Mouse (Mus musculus) forebrain, embryonic 10.5 days (tissue): ENCODE results near the gene Slc38a10. TPM values are rescaled to one million over a fixed set of nuclear protein-coding genes. Genes with fewer than 3 reads are reported as not detected.

Experiments used
- DNase-seq: peaks from one replicate; pipeline ENCODE4 v3.0.0-alpha.2; 2017; ENCODE audit warnings: low spot score; ENCODE audit errors: extremely low spot score
- H3K27ac ChIP-seq: fragments of 300-500 bp; sonication (generic); 2 replicates; pipeline ENCODE4 v1.5.1; 2016; ENCODE audit warnings: mild to moderate bottlenecking
- H3K27me3 ChIP-seq: fragments of 300-500 bp; sonication (generic); 2 replicates; pipeline ENCODE4 v1.6.1; 2016; ENCODE audit warnings: mild to moderate bottlenecking; ENCODE audit not compliant: poor library complexity, severe bottlenecking
- H3K36me3 ChIP-seq: fragments of 300-500 bp; sonication (generic); replicated peaks from 2 replicates; pipeline ENCODE4 v1.6.1; 2016; ENCODE audit warnings: mild to moderate bottlenecking, moderate library complexity
- H3K4me1 ChIP-seq: fragments of 300-500 bp; sonication (generic); 2 replicates; pipeline ENCODE4 v1.6.1; 2016
- H3K4me3 ChIP-seq: fragments of 300-500 bp; sonication (generic); 2 replicates; pipeline ENCODE4 v1.5.1; 2016; ENCODE audit warnings: mild to moderate bottlenecking, moderate library complexity
- H3K9me3 ChIP-seq: fragments of 300-500 bp; sonication (generic); 2 replicates; pipeline ENCODE4 v1.6.1; 2016; ENCODE audit warnings: mild to moderate bottlenecking, moderate library complexity
- WGBS: fragments of 180-500 bp; shearing (Covaris S2); methylation state at CpG from one replicate; pipeline ENCODE4 v1.1.7; 2016; 5-methylcytosine and 5-hydroxymethylcytosine counted together
- polyA plus RNA-seq: library from polyadenylated mRNA; unstranded; fragments of >200 nt; fragmentation: Nextera tagmentation; extraction: Ambion mirVana; gene quantifications from 2 replicates; pipeline ENCODE4 v1.2.1, GENCODE M21; 2016

The Slc38a10 gene
- polyA plus RNA-seq, 1 experiment from 2014 or later = 90.6 TPM

GRCm38 (mm10) chr11:120149510-120150200 is 1.5 kb downstream of the Slc38a10 start:
- peak overlapping the region; percentile 82 for H3K4me3 ChIP-seq
- H3K9me3 ChIP-seq = no peaks in the 10 kb centered on the region
- no peak for DNase-seq
- H3K4me1 ChIP-seq = peaks cover 32% of the 10 kb centered on the region
- 60% methylated on average over 6 of the region's 6 CpGs for WGBS
- H3K36me3 ChIP-seq = peaks cover 25% of the 10 kb centered on the region
- no peaks in the 10 kb centered on the region for H3K27me3 ChIP-seq
- H3K27ac ChIP-seq = peak overlapping the region; percentile 88

GRCm38 (mm10) chr11:120148201-120148855 is 2.8 kb downstream of the Slc38a10 start:
- H3K36me3 ChIP-seq = peaks cover 34% of the 10 kb centered on the region
- no peak for DNase-seq
- WGBS = 94% methylated on average over 8 of the region's 8 CpGs
- H3K4me3 ChIP-seq = no peak overlapping the region
- H3K4me1 ChIP-seq = peaks cover 37% of the 10 kb centered on the region
- H3K27me3 ChIP-seq = no peaks in the 10 kb centered on the region
- H3K9me3 ChIP-seq = no peaks in the 10 kb centered on the region
- no peak overlapping the region for H3K27ac ChIP-seq

GRCm38 (mm10) chr11:120143708-120144497 is 7.2 kb downstream of the Slc38a10 start:
- peaks cover 53% of the 10 kb centered on the region for H3K36me3 ChIP-seq
- no peak for DNase-seq
- no peaks in the 10 kb centered on the region for H3K27me3 ChIP-seq
- WGBS = 88% methylated on average over 13 of the region's 13 CpGs
- peaks cover 17% of the 10 kb centered on the region for H3K4me1 ChIP-seq
- peak overlapping the region; percentile 25; the same call in 1 of the 2 replicates for H3K27ac ChIP-seq
- no peak overlapping the region for H3K4me3 ChIP-seq
- no peaks in the 10 kb centered on the region for H3K9me3 ChIP-seq

GRCm38 (mm10) chr11:120142601-120143051 is 8.5 kb downstream of the Slc38a10 start:
- Histone ChIP-seq H3K36me3 (peaks cover 63% of the 10 kb centered on the region), H3K27me3 (no peaks in the 10 kb centered on the region), H3K4me3 (no peak overlapping the region), H3K4me1 (peaks cover 29% of the 10 kb centered on the region), H3K27ac (peak overlapping the region; percentile 57; the same call in 1 of the 2 replicates), H3K9me3 (no peaks in the 10 kb centered on the region)
- DNase-seq = no peak
- WGBS = 90% methylated on average over 3 of the region's 3 CpGs

GRCm38 (mm10) chr11:120140255-120140654 is 10.9 kb downstream of the Slc38a10 start:
- H3K27me3 ChIP-seq = no peaks in the 10 kb centered on the region
- DNase-seq = no peak
- peaks cover 66% of the 10 kb centered on the region for H3K36me3 ChIP-seq
- H3K9me3 ChIP-seq = no peaks in the 10 kb centered on the region
- H3K4me1 ChIP-seq = peaks cover 45% of the 10 kb centered on the region
- no peak overlapping the region for H3K27ac ChIP-seq
- H3K4me3 ChIP-seq = no peak overlapping the region
- 77% methylated on average over 6 of the region's 6 CpGs for WGBS

- H3K27ac ChIP-seq = no peak overlapping the region
Observed at GRCm38 (mm10) chr11:120139309-120139731, 11.8 kb downstream of the Slc38a10 start.

GRCm38 (mm10) chr11:120137625-120138004 is 13.5 kb downstream of the Slc38a10 start:
- Histone ChIP-seq H3K4me3 (no peak overlapping the region), H3K4me1 (peaks cover 34% of the 10 kb centered on the region), H3K27ac (no peak overlapping the region), H3K9me3 (no peaks in the 10 kb centered on the region), H3K27me3 (no peaks in the 10 kb centered on the region), H3K36me3 (peaks cover 76% of the 10 kb centered on the region)
- 50% methylated on average over 5 of the region's 5 CpGs for WGBS
- no peak for DNase-seq

More at GRCm38 (mm10) chr11:120139309-120139731, 11.8 kb downstream of the Slc38a10 start:
- H3K4me3 ChIP-seq = no peak overlapping the region
- no peaks in the 10 kb centered on the region for H3K9me3 ChIP-seq
- H3K27me3 ChIP-seq = no peaks in the 10 kb centered on the region
- H3K36me3 ChIP-seq = peaks cover 70% of the 10 kb centered on the region
- no peak for DNase-seq
- 96% methylated on average over 10 of the region's 10 CpGs for WGBS
- peaks cover 42% of the 10 kb centered on the region for H3K4me1 ChIP-seq

- Histone ChIP-seq H3K27me3 (no peaks in the 10 kb centered on the region), H3K4me1 (peaks cover 34% of the 10 kb centered on the region), H3K4me3 (no peak overlapping the region), H3K36me3 (peaks cover 82% of the 10 kb centered on the region), H3K27ac (peak overlapping the region; percentile 17), H3K9me3 (no peaks in the 10 kb centered on the region)
- WGBS = 89% methylated on average over 23 of the region's 23 CpGs
- no peak for DNase-seq
Observed at GRCm38 (mm10) chr11:120136796-120137624, 14.1 kb downstream of the Slc38a10 start.

- Histone ChIP-seq H3K27ac (peak overlapping the region; percentile 17; the same call in 1 of the 2 replicates), H3K36me3 (peaks cover 88% of the 10 kb centered on the region), H3K4me3 (no peak overlapping the region), H3K4me1 (peaks cover 34% of the 10 kb centered on the region), H3K9me3 (no peaks in the 10 kb centered on the region), H3K27me3 (no peaks in the 10 kb centered on the region)
- WGBS = 90% methylated on average over 8 of the region's 8 CpGs
- DNase-seq = no peak
Observed at GRCm38 (mm10) chr11:120136195-120136594, 15.0 kb downstream of the Slc38a10 start.

GRCm38 (mm10) chr11:120134847-120135530 is 16.2 kb downstream of the Slc38a10 start:
- Histone ChIP-seq H3K9me3 (no peaks in the 10 kb centered on the region), H3K4me3 (no peak overlapping the region), H3K27ac (no peak overlapping the region), H3K4me1 (peaks cover 31% of the 10 kb centered on the region), H3K27me3 (no peaks in the 10 kb centered on the region), H3K36me3 (peaks cover 94% of the 10 kb centered on the region)
- DNase-seq = no peak
- WGBS = 94% methylated on average over 9 of the region's 9 CpGs

- no peak for DNase-seq
- no peaks in the 10 kb centered on the region for H3K27me3 ChIP-seq
- H3K27ac ChIP-seq = no peak overlapping the region
- 95% methylated on average over 5 of the region's 5 CpGs for WGBS
- peaks cover 94% of the 10 kb centered on the region for H3K36me3 ChIP-seq
- no peak overlapping the region for H3K4me3 ChIP-seq
- no peaks in the 10 kb centered on the region for H3K9me3 ChIP-seq
- H3K4me1 ChIP-seq = peaks cover 30% of the 10 kb centered on the region
Observed at GRCm38 (mm10) chr11:120134148-120134547, 17.0 kb downstream of the Slc38a10 start.
